Comparison of ENCODE assay signal across 9 mouse cellular contexts in the genomic region with DNA sequence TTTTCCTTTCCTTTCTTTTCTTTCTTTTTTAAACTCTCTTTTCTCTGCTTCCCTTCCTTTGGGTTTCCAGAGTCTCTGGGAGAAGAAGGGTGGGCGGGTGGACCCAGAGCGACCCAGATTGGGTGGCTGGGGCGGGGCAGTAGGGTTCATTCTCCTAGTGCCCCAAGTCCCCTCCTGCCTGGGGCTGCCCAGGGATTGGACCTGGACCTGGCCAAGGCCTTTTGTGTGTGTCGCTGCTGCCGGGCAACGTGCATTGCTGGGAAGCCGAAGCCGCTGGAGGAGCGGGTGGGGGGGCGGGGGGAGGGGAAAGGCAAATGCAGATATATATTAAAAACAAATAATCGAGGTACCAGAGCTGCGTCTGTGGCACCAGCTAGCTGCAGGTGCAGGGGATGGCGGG. TPM values are rescaled to one million over a fixed set of nuclear protein-coding genes. Genes with fewer than 3 reads are reported as not detected.
DNase-seq lines count a peak whose midpoint lies in the region; ATAC-seq and TF ChIP-seq lines count a peak whose summit lies in the region.
"Had no signal": no experiment of that assay in that cellular context is flagged by ENCODE, and none has a peak within 500 bp of the region (broad histone marks: within the 10 kb centered on the region; RNA-seq: fewer than 3 reads in every experiment).

No protein-coding gene starts in this region.

- no peaks in the 10 kb centered on the region for H3K36me3 ChIP-seq in embryonic facial prominence, embryonic 10.5 days (replicated peaks)
- no peaks in the 10 kb centered on the region for H3K36me3 ChIP-seq in hindbrain, embryonic 11.5 days (ENCODE audit: control insufficient read depth, insufficient read depth, low read length)
- H3K36me3 ChIP-seq in midbrain, embryonic 13.5 days: peaks cover 14% of the 10 kb centered on the region

- H3K9ac ChIP-seq in hindbrain, embryonic 11.5 days (ENCODE audit: low read depth, low read length): peak overlapping the region; percentile 61
- H3K9ac ChIP-seq in midbrain, embryonic 13.5 days (replicated peaks): peak overlapping the region; percentile 69

- ATAC-seq in hindbrain, embryonic 11.5 days (ENCODE audit: low FRiP score): 0 out of 2 replicates have a peak, but pooled peaks have one; percentile 46
- no peak for ATAC-seq in midbrain, embryonic 13.5 days
- no peak for ATAC-seq in cerebellum, adult (ENCODE audit: insufficient number of reproducible peaks, low FRiP score, low TSS enrichment)

- TF ChIP-seq CTCF in gastrocnemius, adult 2 months (IDR thresholded peaks at IDR 0.05): no peak

- peaks cover 74% of the 10 kb centered on the region for H3K4me1 ChIP-seq in embryonic facial prominence, embryonic 10.5 days
- peaks cover 17% of the 10 kb centered on the region for H3K4me1 ChIP-seq in hindbrain, embryonic 11.5 days (replicated peaks; ENCODE audit: control insufficient read depth, insufficient read depth, low read length)
- H3K4me1 ChIP-seq in midbrain, embryonic 13.5 days (replicated peaks): peaks cover 65% of the 10 kb centered on the region

- H3K4me2 ChIP-seq in hindbrain, embryonic 11.5 days (replicated peaks; ENCODE audit: low read depth, low read length): peak overlapping the region; percentile 94
- peak overlapping the region; percentile 65 for H3K4me2 ChIP-seq in midbrain, embryonic 13.5 days (replicated peaks)

- H3K27ac ChIP-seq in gastrocnemius, adult 2 months: peak overlapping the region; percentile 74; the same call in 1 of the 2 replicates
- peak overlapping the region; percentile 75 for H3K27ac ChIP-seq in embryonic facial prominence, embryonic 10.5 days (replicated peaks)
- H3K27ac ChIP-seq in hindbrain, embryonic 11.5 days (ENCODE audit: low read depth, low read length): peak overlapping the region; percentile 85; the same call in 1 of the 2 replicates
- peak overlapping the region; percentile 78; the same call in 1 of the 2 replicates for H3K27ac ChIP-seq in midbrain, embryonic 13.5 days

- intact Hi-C loops in gastrocnemius, adult 2 months (cut with DNase I): no loop called here

- peak overlapping the region; percentile 73 for H3K4me3 ChIP-seq in gastrocnemius, adult 2 months
- H3K4me3 ChIP-seq in embryonic facial prominence, embryonic 10.5 days: peak overlapping the region; percentile 57
- H3K4me3 ChIP-seq in hindbrain, embryonic 11.5 days (ENCODE audit: low read depth, low read length): peak overlapping the region; percentile 55
- H3K4me3 ChIP-seq in midbrain, embryonic 13.5 days (replicated peaks): peak overlapping the region; percentile 39; the same call in 1 of the 2 replicates

- no peaks in the 10 kb centered on the region for H3K9me3 ChIP-seq in embryonic facial prominence, embryonic 10.5 days
- H3K9me3 ChIP-seq in hindbrain, embryonic 11.5 days (ENCODE audit: control insufficient read depth, low read length): no peaks in the 10 kb centered on the region
- no peaks in the 10 kb centered on the region for H3K9me3 ChIP-seq in midbrain, embryonic 13.5 days

- DNase-seq in gastrocnemius, adult 2 months: peak; percentile 36
- no peak for DNase-seq in gastrocnemius, postnatal 25 days
- no peak for DNase-seq in embryonic facial prominence, embryonic 10.5 days (ENCODE audit: low spot score)
- DNase-seq in hindbrain, embryonic 11.5 days (ENCODE audit: low spot score): peak; percentile 49
- no peak for DNase-seq in thymus, postnatal 10 days (ENCODE audit: low spot score in 2 of 2)
- DNase-seq in spleen, postnatal 10 days (ENCODE audit: low spot score in 2 of 2): no peak

- WGBS in embryonic facial prominence, embryonic 10.5 days: 9% methylated on average over 13 of the region's 13 CpGs
- WGBS in hindbrain, embryonic 11.5 days: 3% methylated on average over 12 of the region's 13 CpGs
- 2% methylated on average over 13 of the region's 13 CpGs for WGBS in midbrain, embryonic 13.5 days

- H3K27me3 ChIP-seq in embryonic facial prominence, embryonic 10.5 days (replicated peaks; ENCODE audit: low read depth, poor library complexity, severe bottlenecking): peaks cover 80% of the 10 kb centered on the region
- H3K27me3 ChIP-seq in hindbrain, embryonic 11.5 days (ENCODE audit: control insufficient read depth, insufficient read depth, low read length): peaks cover 3% of the 10 kb centered on the region; the same call in 1 of the 2 replicates
- no peaks in the 10 kb centered on the region for H3K27me3 ChIP-seq in midbrain, embryonic 13.5 days

RNA-seq across cellular contexts. Expression of a gene that starts 10.2 kb away (rescaled TPM):
- not detected for total RNA-seq in gastrocnemius, adult 2 months (2021)
- total RNA-seq in gastrocnemius, postnatal 25 days (2021): not detected
- polyA plus RNA-seq in embryonic facial prominence, embryonic 10.5 days (2016; fragmentation: Nextera tagmentation; extraction: Ambion mirVana): not detected in 2 replicates
- polyA plus RNA-seq in hindbrain, embryonic 11.5 days (2014; fragmentation: Nextera tagmentation; extraction: Ambion mirVana): not detected in 2 replicates
- 0.19 TPM in 1 of 2 replicates, not detected in the other for polyA plus RNA-seq in midbrain, embryonic 13.5 days (2015; fragmentation: Nextera tagmentation; extraction: Ambion mirVana)
- total RNA-seq: liver, adult 2 months had no signal
- polyA plus RNA-seq: liver, adult 2 months had no signal

Comparison
In these comparisons a context has a peak if more than half of its experiments do, and no peak if none do; other contexts are left out.
1. DNase-seq: peak in gastrocnemius, adult 2 months (single experiment) and hindbrain, embryonic 11.5 days (single experiment); none in gastrocnemius, postnatal 25 days (single experiment), embryonic facial prominence, embryonic 10.5 days (single experiment), thymus, postnatal 10 days (0 of 2) and spleen, postnatal 10 days (0 of 2).
2. Peak in every context shown above with its lines, with median percentiles within 50 percentile points of each other: H3K27ac ChIP-seq and H3K4me3 ChIP-seq.